Mouse (Mus musculus): ENCODE measurements around the gene Snx27. TPM values are rescaled to one million over a fixed set of nuclear protein-coding genes. Genes with fewer than 3 reads are reported as not detected.

Gene Snx27
- total and polyA plus RNA-seq, 2 experiments from 2014 or later, result 67.9 to 84.4 TPM

GRCm38 (mm10) chr3:94616717-94617116 is 34.2 kb upstream of the Snx27 start:
- Histone ChIP-seq H3K4me1 (ENCODE audit: insufficient read depth, low read length) (no peaks in the 10 kb centered on the region), H3K27me3 (ENCODE audit: insufficient read depth, low read length) (no peaks in the 10 kb centered on the region), H3K9me3 (ENCODE audit: low read length) (no peaks in the 10 kb centered on the region), H3K4me2 (ENCODE audit: low read depth, low read length, poor library complexity, severe bottlenecking) (no peak overlapping the region), H3K4me3 (ENCODE audit: low read depth, low read length) (no peak overlapping the region), H3K27ac (ENCODE audit: low read depth, low read length) (no peak overlapping the region), H3K36me3 (ENCODE audit: insufficient read depth, low read length) (no peaks in the 10 kb centered on the region), H3K9ac (replicated peaks; ENCODE audit: low read length, poor library complexity, severe bottlenecking) (no peak overlapping the region)
- DNase-seq (ENCODE audit: low spot score), result peak; percentile 14
- 76% methylated on average over 4 of the region's 4 CpGs for WGBS
- TF ChIP-seq CTCF (IDR thresholded peaks at IDR 0.05), result peak; percentile 59
- ATAC-seq (ENCODE audit: low FRiP score), result no peak

GRCm38 (mm10) chr3:94613258-94613878 is 30.9 kb upstream of the Snx27 start:
- Histone ChIP-seq H3K36me3 (ENCODE audit: insufficient read depth, low read length) (no peaks in the 10 kb centered on the region), H3K4me1 (ENCODE audit: insufficient read depth, low read length) (no peaks in the 10 kb centered on the region), H3K4me3 (ENCODE audit: low read depth, low read length) (no peak overlapping the region), H3K27me3 (ENCODE audit: insufficient read depth, low read length) (no peaks in the 10 kb centered on the region), H3K4me2 (ENCODE audit: low read depth, low read length, poor library complexity, severe bottlenecking) (no peak overlapping the region), H3K27ac (ENCODE audit: low read depth, low read length) (no peak overlapping the region), H3K9me3 (ENCODE audit: low read length) (no peaks in the 10 kb centered on the region), H3K9ac (replicated peaks; ENCODE audit: low read length, poor library complexity, severe bottlenecking) (no peak overlapping the region)
- peak; percentile 14 for DNase-seq (ENCODE audit: low spot score)
- ATAC-seq (ENCODE audit: low FRiP score), result no peak
- TF ChIP-seq CTCF (IDR thresholded peaks at IDR 0.05), result no peak
- 62% methylated on average over 7 of the region's 7 CpGs for WGBS

- WGBS, result 76% methylated on average over 1 of the region's 1 CpGs
Observed at GRCm38 (mm10) chr3:94612274-94612673, 29.8 kb upstream of the Snx27 start.

GRCm38 (mm10) chr3:94611834-94612233 is 29.3 kb upstream of the Snx27 start:
- no peak for DNase-seq (ENCODE audit: low spot score)
- H3K4me1 ChIP-seq (ENCODE audit: insufficient read depth, low read length), result no peaks in the 10 kb centered on the region
- no peaks in the 10 kb centered on the region for H3K27me3 ChIP-seq (ENCODE audit: insufficient read depth, low read length)
- no peak overlapping the region for H3K4me2 ChIP-seq (ENCODE audit: low read depth, low read length, poor library complexity, severe bottlenecking)
- no peak overlapping the region for H3K27ac ChIP-seq (ENCODE audit: low read depth, low read length)
- no peaks in the 10 kb centered on the region for H3K9me3 ChIP-seq (ENCODE audit: low read length)
- WGBS, result 73% methylated on average over 5 of the region's 5 CpGs
- H3K9ac ChIP-seq (replicated peaks; ENCODE audit: low read length, poor library complexity, severe bottlenecking), result no peak overlapping the region; the same call in 1 of the 2 replicates
- no peak for ATAC-seq (ENCODE audit: low FRiP score)
- no peak overlapping the region for H3K4me3 ChIP-seq (ENCODE audit: low read depth, low read length)
- H3K36me3 ChIP-seq (ENCODE audit: insufficient read depth, low read length), result no peaks in the 10 kb centered on the region
- TF ChIP-seq CTCF (IDR thresholded peaks at IDR 0.05), result no peak

More at GRCm38 (mm10) chr3:94612274-94612673, 29.8 kb upstream of the Snx27 start:
- Histone ChIP-seq H3K4me2 (ENCODE audit: low read depth, low read length, poor library complexity, severe bottlenecking) (no peak overlapping the region), H3K27me3 (ENCODE audit: insufficient read depth, low read length) (no peaks in the 10 kb centered on the region), H3K4me3 (ENCODE audit: low read depth, low read length) (no peak overlapping the region), H3K27ac (ENCODE audit: low read depth, low read length) (no peak overlapping the region), H3K9ac (replicated peaks; ENCODE audit: low read length, poor library complexity, severe bottlenecking) (no peak overlapping the region), H3K36me3 (ENCODE audit: insufficient read depth, low read length) (no peaks in the 10 kb centered on the region), H3K9me3 (ENCODE audit: low read length) (no peaks in the 10 kb centered on the region), H3K4me1 (ENCODE audit: insufficient read depth, low read length) (no peaks in the 10 kb centered on the region)
- TF ChIP-seq CTCF (IDR thresholded peaks at IDR 0.05), result no peak
- no peak for DNase-seq (ENCODE audit: low spot score)
- ATAC-seq (ENCODE audit: low FRiP score), result no peak

GRCm38 (mm10) chr3:94611343-94611742 is 28.8 kb upstream of the Snx27 start:
- Histone ChIP-seq H3K27ac (ENCODE audit: low read depth, low read length) (no peak overlapping the region), H3K36me3 (ENCODE audit: insufficient read depth, low read length) (no peaks in the 10 kb centered on the region), H3K4me3 (ENCODE audit: low read depth, low read length) (no peak overlapping the region), H3K27me3 (ENCODE audit: insufficient read depth, low read length) (no peaks in the 10 kb centered on the region), H3K4me2 (ENCODE audit: low read depth, low read length, poor library complexity, severe bottlenecking) (no peak overlapping the region), H3K9ac (replicated peaks; ENCODE audit: low read length, poor library complexity, severe bottlenecking) (no peak overlapping the region; the same call in 1 of the 2 replicates), H3K4me1 (ENCODE audit: insufficient read depth, low read length) (no peaks in the 10 kb centered on the region), H3K9me3 (ENCODE audit: low read length) (no peaks in the 10 kb centered on the region)
- TF ChIP-seq CTCF (IDR thresholded peaks at IDR 0.05), result no peak
- 66% methylated on average over 4 of the region's 4 CpGs for WGBS
- peak; percentile 35 for DNase-seq (ENCODE audit: low spot score)
- ATAC-seq (ENCODE audit: low FRiP score), result no peak

GRCm38 (mm10) chr3:94610581-94610980 is 28.1 kb upstream of the Snx27 start:
- no peaks in the 10 kb centered on the region for H3K27me3 ChIP-seq (ENCODE audit: insufficient read depth, low read length)
- no peak overlapping the region for H3K27ac ChIP-seq (ENCODE audit: low read depth, low read length)
- H3K9ac ChIP-seq (replicated peaks; ENCODE audit: low read length, poor library complexity, severe bottlenecking), result no peak overlapping the region
- TF ChIP-seq CTCF (IDR thresholded peaks at IDR 0.05), result no peak
- 81% methylated on average over 2 of the region's 2 CpGs for WGBS
- ATAC-seq (ENCODE audit: low FRiP score), result no peak
- H3K9me3 ChIP-seq (ENCODE audit: low read length), result no peaks in the 10 kb centered on the region
- no peaks in the 10 kb centered on the region for H3K36me3 ChIP-seq (ENCODE audit: insufficient read depth, low read length)
- DNase-seq (ENCODE audit: low spot score), result no peak
- H3K4me2 ChIP-seq (ENCODE audit: low read depth, low read length, poor library complexity, severe bottlenecking), result no peak overlapping the region
- H3K4me1 ChIP-seq (ENCODE audit: insufficient read depth, low read length), result no peaks in the 10 kb centered on the region
- no peak overlapping the region for H3K4me3 ChIP-seq (ENCODE audit: low read depth, low read length)
